Mouse (Mus musculus) neutrophil, adult 5-6 weeks (primary cell): ENCODE results near the gene Oma1. TPM values are rescaled to one million over a fixed set of nuclear protein-coding genes. Genes with fewer than 3 reads are reported as not detected.

Source experiments
- total RNA-seq: library from RNA; stranded (forward); fragments of 200-1000 nt; gene quantifications from 2 replicates; pipeline ENCODE4 v1.2.3, GENCODE M21; 2017

The Oma1 gene
- total RNA-seq, 1 experiment from 2014 or later = 24.3 TPM

Other genes with a start within 250 kb of the Oma1 start
- gene Mier1, start 199.4 kb upstream of the Oma1 start, total RNA-seq = 260 and 265 TPM in 2 replicates
- 3.4 and 4.8 TPM in 2 replicates for gene Wdr78, start 199.3 kb upstream of the Oma1 start, total RNA-seq
- gene Slc35d1, start 98.6 kb upstream of the Oma1 start, total RNA-seq = 7.3 and 7.5 TPM in 2 replicates
- gene 4921539E11Rik, start 22.9 kb upstream of the Oma1 start, total RNA-seq = not detected in 2 replicates